Mouse (Mus musculus): ENCODE results near the gene Trarg1. TPM values are rescaled to one million over a fixed set of nuclear protein-coding genes. Genes with fewer than 3 reads are reported as not detected.

Trarg1 gene
- polyA plus RNA-seq, 1 experiment from 2014 or later: 0.66 TPM

DNA sequence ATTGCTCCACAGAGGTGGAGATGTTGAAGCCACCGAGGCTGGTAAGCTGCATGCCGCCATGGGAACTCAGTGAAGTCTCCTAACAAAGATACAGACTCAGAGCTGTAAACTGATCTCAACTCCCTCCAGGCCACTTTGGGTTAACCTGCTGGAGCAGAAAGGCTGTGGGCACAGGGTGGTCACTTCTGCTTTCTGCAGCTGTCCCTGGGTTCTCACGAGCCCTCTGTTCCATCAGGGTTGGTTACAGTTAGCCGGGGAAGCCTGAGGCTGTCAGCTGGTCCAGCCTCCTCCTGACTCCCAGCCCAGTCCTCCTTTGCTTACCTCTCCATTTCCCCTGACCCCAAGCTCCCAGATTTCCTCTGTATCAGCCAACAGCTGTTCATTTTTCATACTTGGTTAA is 11.8 kb upstream of the Trarg1 start:
- no peak overlapping the region for H3K4me2 ChIP-seq (ENCODE audit: low read depth, low read length)
- no peak overlapping the region for H3K4me3 ChIP-seq (ENCODE audit: low read length)
- no peak overlapping the region for H3K27ac ChIP-seq (ENCODE audit: low read length)
- no peak for ATAC-seq
- H3K9me3 ChIP-seq (ENCODE audit: control insufficient read depth, low read length): no peaks in the 10 kb centered on the region
- WGBS: 31% methylated on average over 4 of the region's 4 CpGs
- H3K4me1 ChIP-seq (ENCODE audit: control insufficient read depth, insufficient read depth, low read length): peaks cover 2% of the 10 kb centered on the region; the same call in 1 of the 2 replicates
- H3K9ac ChIP-seq (ENCODE audit: low read depth, low read length): no peak overlapping the region
- no peaks in the 10 kb centered on the region for H3K36me3 ChIP-seq (ENCODE audit: control insufficient read depth, insufficient read depth, low read length)
- H3K27me3 ChIP-seq (replicated peaks; ENCODE audit: control insufficient read depth, insufficient read depth, low read length): peaks cover 21% of the 10 kb centered on the region

DNA sequence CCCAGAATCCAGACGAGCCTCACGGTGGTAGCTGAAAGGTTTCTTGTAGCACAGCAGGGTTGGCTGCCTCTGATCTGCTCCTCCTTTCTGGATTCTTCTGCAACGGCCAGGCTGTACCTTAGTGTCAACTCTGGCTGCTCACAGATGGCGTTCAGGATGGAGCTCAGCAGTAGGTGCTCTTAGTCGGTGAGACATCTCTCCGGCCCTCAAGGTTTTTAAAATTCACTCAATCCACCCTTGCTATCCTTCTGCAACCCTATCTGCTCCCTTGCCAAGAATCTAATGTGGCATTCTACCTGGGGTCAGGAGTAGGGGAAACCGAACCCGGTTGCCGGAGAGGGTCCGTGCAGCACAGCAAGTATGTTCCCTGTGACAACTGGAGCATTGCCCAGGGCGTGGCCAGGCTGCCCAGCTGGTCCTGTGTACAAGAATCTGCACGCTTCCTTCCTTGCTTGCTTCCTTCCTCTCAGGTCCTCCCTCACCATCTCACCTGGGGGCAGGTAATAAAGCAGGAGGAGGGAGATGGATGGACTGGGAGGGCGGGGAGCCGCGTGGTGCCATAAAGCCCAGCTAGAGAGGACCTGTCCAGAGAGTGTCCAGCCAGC is 7.6 kb upstream of the Trarg1 start, which contains the start of gene Bhlha9:
TSS of gene Bhlha9 (plus strand) at position 600 of the 605 bp plus-strand sequence.
- Histone ChIP-seq H3K27ac (ENCODE audit: low read length) (no peak within 1 kb of the TSS), H3K4me1 (ENCODE audit: control insufficient read depth, insufficient read depth, low read length) (peaks cover 4% of the 10 kb centered on the region; the same call in 1 of the 2 replicates), H3K27me3 (replicated peaks; ENCODE audit: control insufficient read depth, insufficient read depth, low read length) (peaks cover 40% of the 10 kb centered on the region), H3K4me3 (ENCODE audit: low read length) (peak within 1 kb of the TSS; percentile 41), H3K36me3 (ENCODE audit: control insufficient read depth, insufficient read depth, low read length) (no peaks in the 10 kb centered on the region), H3K4me2 (ENCODE audit: low read depth, low read length) (peak within 1 kb of the TSS; percentile 57), H3K9ac (ENCODE audit: low read depth, low read length) (peak within 1 kb of the TSS; percentile 52), H3K9me3 (ENCODE audit: control insufficient read depth, low read length) (no peaks in the 10 kb centered on the region)
- no peak for ATAC-seq
- 60% methylated on average over 15 of the region's 15 CpGs for WGBS

DNA sequence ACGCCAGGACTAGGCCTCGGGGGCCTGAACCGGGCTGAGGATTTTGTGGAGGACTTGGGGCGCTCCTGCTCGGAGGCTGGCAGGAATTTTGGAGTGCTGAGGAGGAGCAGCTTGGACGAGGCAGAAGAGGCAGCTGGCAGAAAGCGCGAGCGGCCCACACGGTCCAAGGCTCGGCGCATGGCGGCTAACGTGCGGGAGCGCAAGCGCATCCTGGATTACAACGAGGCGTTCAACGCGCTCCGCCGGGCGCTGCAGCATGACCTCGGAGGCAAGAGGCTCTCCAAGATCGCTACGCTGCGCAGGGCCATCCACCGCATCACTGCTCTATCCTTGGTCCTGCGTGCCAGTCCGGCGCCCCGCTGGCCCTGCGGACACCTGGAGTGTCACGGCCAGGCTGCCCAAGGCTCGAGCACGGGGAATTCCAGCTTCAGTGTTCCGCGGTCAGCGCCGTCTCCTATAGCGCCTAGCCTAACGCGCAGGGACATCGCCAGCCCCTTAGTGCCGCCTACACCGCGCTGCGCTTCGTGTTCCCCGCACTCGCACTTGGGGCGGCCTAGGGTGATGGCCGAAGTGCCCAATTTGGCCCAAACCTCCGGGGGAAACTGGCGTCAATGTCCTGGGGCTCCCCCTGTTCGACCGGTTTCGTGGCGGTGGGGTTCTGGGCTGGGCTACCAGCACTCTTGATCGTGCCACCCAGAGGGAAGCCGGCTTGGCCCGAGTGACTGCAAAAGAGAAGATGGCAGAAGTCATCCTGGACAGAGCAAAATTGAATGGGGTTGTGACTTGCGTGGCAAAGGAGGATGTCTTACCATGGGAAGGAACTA is 6.8 kb upstream of the Trarg1 start:
- ATAC-seq: no peak
- 3% methylated on average over 64 of the region's 64 CpGs for WGBS
- Histone ChIP-seq H3K4me3 (ENCODE audit: low read length) (peak overlapping the region; percentile 41), H3K27ac (ENCODE audit: low read length) (no peak overlapping the region), H3K4me1 (ENCODE audit: control insufficient read depth, insufficient read depth, low read length) (peaks cover 4% of the 10 kb centered on the region; the same call in 1 of the 2 replicates), H3K36me3 (ENCODE audit: control insufficient read depth, insufficient read depth, low read length) (no peaks in the 10 kb centered on the region), H3K9ac (ENCODE audit: low read depth, low read length) (peak overlapping the region; percentile 52), H3K27me3 (replicated peaks; ENCODE audit: control insufficient read depth, insufficient read depth, low read length) (peaks cover 40% of the 10 kb centered on the region), H3K4me2 (ENCODE audit: low read depth, low read length) (peak overlapping the region; percentile 57), H3K9me3 (ENCODE audit: control insufficient read depth, low read length) (no peaks in the 10 kb centered on the region)

DNA sequence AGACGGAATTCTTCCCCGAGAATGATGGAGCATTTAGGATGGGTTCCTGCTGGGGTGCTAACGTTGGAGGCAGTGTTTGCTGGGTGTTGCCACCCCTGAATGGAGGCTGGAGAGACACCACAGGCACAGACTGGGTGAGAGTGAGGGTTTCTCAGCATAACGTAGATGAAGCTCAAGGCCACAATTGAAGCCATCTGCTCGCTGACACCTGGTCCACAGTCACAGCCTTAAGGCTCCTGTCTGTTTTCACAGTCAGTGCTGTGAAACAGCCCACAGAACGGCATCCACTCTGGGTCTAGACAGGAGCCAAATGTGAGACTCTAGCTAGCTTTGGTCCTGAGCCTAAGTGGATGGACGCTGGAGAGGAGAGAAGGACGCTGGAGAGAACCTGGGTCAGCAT is 5.4 kb upstream of the Trarg1 start:
- H3K27me3 ChIP-seq (replicated peaks; ENCODE audit: control insufficient read depth, insufficient read depth, low read length): peaks cover 40% of the 10 kb centered on the region
- peaks cover 4% of the 10 kb centered on the region; the same call in 1 of the 2 replicates for H3K4me1 ChIP-seq (ENCODE audit: control insufficient read depth, insufficient read depth, low read length)
- no peak overlapping the region for H3K9ac ChIP-seq (ENCODE audit: low read depth, low read length)
- no peaks in the 10 kb centered on the region for H3K36me3 ChIP-seq (ENCODE audit: control insufficient read depth, insufficient read depth, low read length)
- no peak overlapping the region for H3K4me2 ChIP-seq (ENCODE audit: low read depth, low read length)
- 50% methylated on average over 8 of the region's 8 CpGs for WGBS
- no peak overlapping the region for H3K4me3 ChIP-seq (ENCODE audit: low read length)
- H3K9me3 ChIP-seq (ENCODE audit: control insufficient read depth, low read length): no peaks in the 10 kb centered on the region
- H3K27ac ChIP-seq (ENCODE audit: low read length): no peak overlapping the region
- no peak for ATAC-seq

DNA sequence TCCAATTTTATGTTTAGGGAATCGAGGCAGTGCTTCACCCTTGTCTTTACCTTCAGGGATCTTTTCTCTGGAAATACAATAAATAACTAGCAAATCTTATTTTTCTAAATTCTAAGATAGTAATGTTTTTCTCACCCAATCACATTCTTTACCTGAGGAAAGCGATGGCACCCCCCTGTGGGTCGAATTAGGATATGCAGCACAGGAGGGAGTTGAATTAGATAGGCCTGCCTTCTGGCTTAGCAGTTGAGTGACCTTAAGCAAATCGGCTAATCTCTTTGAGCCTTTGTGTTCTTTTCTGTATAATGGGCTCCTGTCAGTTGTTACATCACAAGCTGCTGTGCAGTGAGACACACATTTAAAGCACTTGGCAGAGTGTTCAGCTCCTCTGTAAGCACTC is 4.9 kb upstream of the Trarg1 start:
- H3K27me3 ChIP-seq (replicated peaks; ENCODE audit: control insufficient read depth, insufficient read depth, low read length): peaks cover 40% of the 10 kb centered on the region
- peaks cover 4% of the 10 kb centered on the region; the same call in 1 of the 2 replicates for H3K4me1 ChIP-seq (ENCODE audit: control insufficient read depth, insufficient read depth, low read length)
- H3K36me3 ChIP-seq (ENCODE audit: control insufficient read depth, insufficient read depth, low read length): no peaks in the 10 kb centered on the region
- H3K9me3 ChIP-seq (ENCODE audit: control insufficient read depth, low read length): no peaks in the 10 kb centered on the region
- no peak overlapping the region for H3K27ac ChIP-seq (ENCODE audit: low read length)
- 50% methylated on average over 4 of the region's 4 CpGs for WGBS
- no peak overlapping the region for H3K9ac ChIP-seq (ENCODE audit: low read depth, low read length)
- H3K4me2 ChIP-seq (ENCODE audit: low read depth, low read length): no peak overlapping the region
- ATAC-seq: no peak
- H3K4me3 ChIP-seq (ENCODE audit: low read length): no peak overlapping the region

DNA sequence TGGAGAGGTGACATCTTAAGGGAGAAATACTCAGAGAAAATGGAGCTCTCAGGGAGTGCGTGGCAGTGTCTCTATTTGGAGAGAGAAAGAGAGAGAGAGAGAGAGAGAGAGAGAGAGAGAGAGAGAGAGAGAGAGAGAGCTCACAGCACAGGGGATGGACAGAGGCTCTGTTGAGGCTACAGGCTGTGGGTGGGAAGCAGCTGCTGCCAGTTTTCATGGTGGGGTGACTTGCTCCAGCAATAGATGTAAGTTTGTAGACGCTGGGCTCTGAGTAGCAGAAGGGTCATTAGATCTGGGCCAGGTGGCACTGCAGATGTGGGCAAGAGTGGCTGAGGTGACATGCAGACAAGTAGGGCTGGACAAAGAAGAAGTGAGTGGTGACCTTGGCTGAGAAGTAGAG is 6.0 kb downstream of the Trarg1 start:
- H3K4me3 ChIP-seq (ENCODE audit: low read length): no peak overlapping the region
- no peaks in the 10 kb centered on the region for H3K9me3 ChIP-seq (ENCODE audit: control insufficient read depth, low read length)
- no peak overlapping the region for H3K4me2 ChIP-seq (ENCODE audit: low read depth, low read length)
- H3K4me1 ChIP-seq (ENCODE audit: control insufficient read depth, insufficient read depth, low read length): no peaks in the 10 kb centered on the region
- no peak overlapping the region; the same call in 1 of the 2 replicates for H3K9ac ChIP-seq (ENCODE audit: low read depth, low read length)
- H3K36me3 ChIP-seq (ENCODE audit: control insufficient read depth, insufficient read depth, low read length): no peaks in the 10 kb centered on the region
- 65% methylated on average over 2 of the region's 2 CpGs for WGBS
- no peak overlapping the region for H3K27ac ChIP-seq (ENCODE audit: low read length)
- no peaks in the 10 kb centered on the region for H3K27me3 ChIP-seq (replicated peaks; ENCODE audit: control insufficient read depth, insufficient read depth, low read length)
- ATAC-seq: no peak

DNA sequence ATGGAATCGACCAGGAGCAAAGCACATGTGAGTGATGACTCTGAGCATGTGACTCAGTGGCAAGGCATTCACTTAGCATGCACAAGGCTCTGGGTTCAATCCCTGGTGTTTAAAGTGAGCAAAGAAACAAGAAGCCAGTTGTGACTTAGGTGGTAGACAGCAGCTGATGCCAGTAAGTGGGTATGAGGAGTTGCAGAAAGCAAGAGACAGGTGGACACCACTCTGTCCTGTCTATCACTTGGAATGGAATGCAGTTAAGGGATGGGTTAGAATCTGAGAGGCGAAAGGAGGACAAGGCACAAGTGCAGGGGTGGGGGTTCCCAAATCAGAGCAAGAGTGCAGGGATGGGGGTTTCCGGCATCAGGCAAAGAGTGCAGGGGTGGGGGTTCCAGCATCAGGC is 12.5 kb downstream of the Trarg1 start:
- Histone ChIP-seq H3K4me3 (ENCODE audit: low read length) (no peak overlapping the region), H3K27me3 (replicated peaks; ENCODE audit: control insufficient read depth, insufficient read depth, low read length) (no peaks in the 10 kb centered on the region), H3K27ac (ENCODE audit: low read length) (no peak overlapping the region), H3K9ac (ENCODE audit: low read depth, low read length) (no peak overlapping the region), H3K4me2 (ENCODE audit: low read depth, low read length) (no peak overlapping the region), H3K9me3 (ENCODE audit: control insufficient read depth, low read length) (no peaks in the 10 kb centered on the region), H3K36me3 (ENCODE audit: control insufficient read depth, insufficient read depth, low read length) (no peaks in the 10 kb centered on the region), H3K4me1 (ENCODE audit: control insufficient read depth, insufficient read depth, low read length) (no peaks in the 10 kb centered on the region)
- no peak for ATAC-seq
- 68% methylated on average over 3 of the region's 3 CpGs for WGBS

DNA sequence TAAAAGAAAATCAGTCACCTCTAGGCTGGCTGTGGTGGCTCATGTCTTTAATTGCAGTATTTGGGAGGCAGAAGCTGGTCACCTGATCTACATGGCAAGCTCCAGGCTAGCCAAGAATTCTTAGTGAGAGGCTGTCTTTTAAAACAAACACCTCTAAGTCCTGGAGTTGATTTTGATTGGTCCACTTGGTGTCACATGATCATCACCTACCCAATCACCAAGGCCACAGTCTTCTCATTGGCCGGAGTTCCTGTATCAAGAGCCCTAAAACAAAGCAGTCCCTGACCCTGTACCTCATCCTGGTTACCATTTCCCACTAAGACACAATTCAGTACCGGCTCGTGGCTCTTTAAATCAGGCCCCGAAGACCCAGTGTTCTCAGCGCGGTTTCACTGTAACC is 16.2 kb downstream of the Trarg1 start:
- 60% methylated on average over 6 of the region's 6 CpGs for WGBS
- no peak overlapping the region for H3K4me2 ChIP-seq (ENCODE audit: low read depth, low read length)
- no peaks in the 10 kb centered on the region for H3K9me3 ChIP-seq (ENCODE audit: control insufficient read depth, low read length)
- no peaks in the 10 kb centered on the region for H3K4me1 ChIP-seq (ENCODE audit: control insufficient read depth, insufficient read depth, low read length)
- no peaks in the 10 kb centered on the region for H3K36me3 ChIP-seq (ENCODE audit: control insufficient read depth, insufficient read depth, low read length)
- H3K9ac ChIP-seq (ENCODE audit: low read depth, low read length): no peak overlapping the region
- no peak overlapping the region for H3K4me3 ChIP-seq (ENCODE audit: low read length)
- no peak for ATAC-seq
- H3K27ac ChIP-seq (ENCODE audit: low read length): no peak overlapping the region
- H3K27me3 ChIP-seq (replicated peaks; ENCODE audit: control insufficient read depth, insufficient read depth, low read length): no peaks in the 10 kb centered on the region

DNA sequence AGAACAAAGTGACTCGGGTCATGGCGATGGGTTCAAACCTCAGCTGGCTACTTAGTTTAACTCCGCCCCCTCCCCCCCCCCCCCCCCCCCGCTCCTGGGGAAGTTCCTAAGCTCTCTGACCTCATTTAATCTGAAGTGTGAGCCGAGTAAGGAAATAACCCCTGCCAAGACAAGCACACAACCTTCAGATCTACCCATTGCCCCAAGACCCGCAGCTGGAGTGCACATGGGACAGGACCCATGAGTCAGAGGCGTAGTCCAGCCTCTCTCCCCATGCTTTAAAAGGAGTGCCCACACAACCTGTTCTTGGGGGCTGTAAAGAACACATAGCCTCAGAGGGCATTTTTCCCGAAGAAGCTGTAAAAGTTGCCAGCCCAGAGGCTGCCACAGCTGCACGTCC is 20.0 kb downstream of the Trarg1 start:
- Histone ChIP-seq H3K27me3 (replicated peaks; ENCODE audit: control insufficient read depth, insufficient read depth, low read length) (no peaks in the 10 kb centered on the region), H3K4me2 (ENCODE audit: low read depth, low read length) (peak overlapping the region; percentile 20), H3K36me3 (ENCODE audit: control insufficient read depth, insufficient read depth, low read length) (no peaks in the 10 kb centered on the region), H3K4me3 (ENCODE audit: low read length) (no peak overlapping the region), H3K27ac (ENCODE audit: low read length) (no peak overlapping the region), H3K4me1 (ENCODE audit: control insufficient read depth, insufficient read depth, low read length) (no peaks in the 10 kb centered on the region), H3K9ac (ENCODE audit: low read depth, low read length) (no peak overlapping the region), H3K9me3 (ENCODE audit: control insufficient read depth, low read length) (no peaks in the 10 kb centered on the region)
- 53% methylated on average over 8 of the region's 9 CpGs for WGBS
- ATAC-seq: no peak
